Mouse (Mus musculus) megakaryocyte progenitor cell, adult 5-6 weeks (primary cell): ENCODE measurements around the gene Ralgapa1. TPM values are rescaled to one million over a fixed set of nuclear protein-coding genes. Genes with fewer than 3 reads are reported as not detected.
"Not testable (repeated sequence)": the region's sequence is repeated elsewhere in the genome, so short reads cannot be mapped to it uniquely, and the experiment has no call there.

Experiments
- ATAC-seq: replicated peaks from 2 replicates; pipeline ENCODE4 v1.8.0; 2016; ENCODE audit warnings: mild to moderate bottlenecking, moderate TSS enrichment, inconsistent platforms; ENCODE audit not compliant: poor library complexity
- total RNA-seq, 2 experiments: library from RNA; stranded (forward) in 1 of 2; stranded (reverse) in 1 of 2; fragments of 157-497, 149-512 nt in 1 of 2; fragments of 200-1000 nt in 1 of 2; gene quantifications; 2 replicates each; pipeline versions ENCODE4 v1.2.3 to v1.2.4; 2015 to 2017

Ralgapa1 gene
- total RNA-seq, 2 experiments from 2014 or later: 29.3 to 64.8 TPM

GRCm38 (mm10) chr12:55599639-55600502 is 221.1 kb downstream of the Ralgapa1 start:
- ATAC-seq: peak; percentile 94

- no peak for ATAC-seq
Measured at GRCm38 (mm10) chr12:55598887-55599561, 221.9 kb downstream of the Ralgapa1 start, which contains the start of gene Insm2. TSS of gene Insm2 (plus strand) at chr12:55599427.

DNA sequence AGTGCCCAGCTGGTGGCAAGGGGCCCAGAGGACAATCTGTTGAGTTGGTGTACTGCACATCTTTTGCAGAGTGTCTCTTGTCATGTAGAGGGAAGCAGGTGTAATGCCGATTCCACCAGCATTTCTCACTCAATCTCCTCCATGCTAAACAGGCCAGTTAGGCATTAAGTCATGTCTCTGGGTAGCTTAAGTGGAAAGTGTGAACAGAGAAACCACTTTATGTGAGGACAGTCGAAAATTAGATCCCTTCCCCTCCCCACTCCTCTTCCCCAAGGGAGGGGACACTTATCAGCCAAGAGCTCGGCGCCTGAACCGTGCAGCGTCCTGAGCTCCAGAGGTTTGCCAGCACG is 222.5 kb downstream of the Ralgapa1 start:
- ATAC-seq: no peak

- not testable (repeated sequence) for ATAC-seq
Measured at GRCm38 (mm10) chr12:55586936-55587335, 234.0 kb downstream of the Ralgapa1 start.

GRCm38 (mm10) chr12:55573794-55574193 is 247.2 kb downstream of the Ralgapa1 start:
- ATAC-seq: no peak

DNA sequence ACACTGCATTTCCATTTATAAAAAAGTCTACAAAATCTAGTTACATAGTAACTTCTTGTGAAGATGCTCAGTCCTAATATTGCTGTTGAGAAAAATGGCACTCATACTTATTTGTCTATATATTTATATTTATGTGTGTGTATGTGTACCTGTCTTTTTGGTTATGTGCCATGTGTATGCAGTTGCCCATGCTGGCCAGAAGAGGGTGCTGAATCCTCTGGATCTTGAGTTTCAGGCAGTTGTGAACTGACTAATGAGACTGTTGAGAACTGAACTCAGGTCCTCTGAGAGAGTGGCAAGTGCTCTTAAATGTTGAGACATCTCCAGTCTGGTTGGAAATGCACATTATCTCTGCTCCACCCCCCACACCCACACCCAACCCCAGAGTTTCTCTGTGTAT is 247.9 kb downstream of the Ralgapa1 start:
- no peak for ATAC-seq

DNA sequence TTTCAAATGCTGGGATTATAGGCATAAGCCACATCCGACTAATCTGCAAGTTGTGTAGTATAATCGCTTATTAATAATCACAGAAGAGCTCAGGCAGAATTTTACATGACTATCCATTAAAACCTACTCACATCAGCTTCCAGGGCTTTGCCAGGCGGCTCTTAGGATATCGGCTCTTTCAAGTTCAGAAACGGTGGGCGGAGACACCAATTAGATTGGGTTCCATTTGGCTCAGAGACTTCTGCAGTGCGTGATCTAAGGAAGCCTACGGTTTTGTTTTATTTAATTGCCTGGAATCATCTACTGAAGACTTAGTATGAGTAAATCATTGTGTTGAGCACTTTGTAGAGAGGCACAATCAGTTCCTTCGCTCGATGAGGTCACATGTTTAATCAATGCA is 249.3 kb downstream of the Ralgapa1 start:
- ATAC-seq: no peak

- ATAC-seq: no peak
Measured at GRCm38 (mm10) chr12:55571181-55571580, 249.8 kb downstream of the Ralgapa1 start.

GRCm38 (mm10) chr12:55570646-55571045 is 250.3 kb downstream of the Ralgapa1 start:
- no peak for ATAC-seq

DNA sequence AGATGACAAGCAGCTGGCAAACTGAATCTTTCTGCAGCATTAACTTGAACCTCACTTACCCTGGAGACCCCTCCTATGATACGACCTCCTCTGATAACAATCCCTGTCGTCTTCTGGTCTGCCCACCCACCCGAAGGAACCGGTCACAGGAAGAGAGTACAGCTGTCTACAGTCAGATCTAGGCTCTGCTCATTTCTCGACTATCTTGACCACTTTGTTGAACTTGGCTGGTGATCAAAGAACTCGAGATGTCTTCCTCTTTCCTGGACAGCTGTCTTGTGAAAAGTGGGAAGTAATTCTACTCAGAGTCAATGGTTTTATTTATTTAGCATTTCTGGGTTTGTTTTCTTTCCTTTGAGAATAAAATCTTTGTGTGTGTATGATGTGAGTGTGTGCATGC is 251.3 kb downstream of the Ralgapa1 start:
- ATAC-seq: peak; percentile 52

- ATAC-seq: no peak
Measured at GRCm38 (mm10) chr12:55568466-55568865, 252.5 kb downstream of the Ralgapa1 start.

DNA sequence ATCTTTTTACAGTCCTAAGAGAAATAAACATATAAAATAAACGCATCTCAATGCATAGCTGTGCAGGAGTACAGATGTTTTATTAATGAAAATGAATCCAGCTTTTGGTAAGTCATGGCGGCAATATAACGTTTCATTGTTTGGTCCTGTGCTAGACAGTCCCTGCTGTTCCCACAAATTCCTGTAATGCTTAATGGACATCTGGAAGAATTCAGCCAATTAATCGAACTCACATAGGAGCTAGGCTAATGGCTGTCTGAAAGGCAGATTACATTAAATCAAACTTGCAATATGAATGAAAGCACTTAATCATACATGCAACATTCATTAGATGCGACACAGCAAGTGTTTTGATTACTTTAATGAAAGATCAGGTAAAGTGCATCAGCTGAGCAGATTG is 254.1 kb downstream of the Ralgapa1 start:
- ATAC-seq: no peak

DNA sequence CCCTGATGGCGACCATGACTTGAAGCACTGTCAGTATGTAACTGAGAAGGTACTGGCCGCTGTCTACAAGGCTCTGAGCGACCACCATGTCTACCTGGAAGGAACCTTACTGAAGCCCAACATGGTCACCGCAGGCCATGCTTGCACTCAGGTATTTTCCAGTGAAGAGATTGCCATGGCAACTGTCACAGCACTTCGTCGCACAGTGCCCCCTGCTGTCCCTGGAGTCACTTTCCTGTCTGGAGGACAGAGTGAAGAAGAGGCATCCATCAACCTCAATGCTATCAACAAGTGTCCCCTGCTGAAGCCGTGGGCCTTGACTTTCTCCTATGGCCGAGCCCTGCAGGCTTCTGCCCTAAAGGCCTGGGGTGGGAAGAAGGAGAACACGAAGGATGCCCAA is 255.1 kb downstream of the Ralgapa1 start:
- no peak for ATAC-seq

DNA sequence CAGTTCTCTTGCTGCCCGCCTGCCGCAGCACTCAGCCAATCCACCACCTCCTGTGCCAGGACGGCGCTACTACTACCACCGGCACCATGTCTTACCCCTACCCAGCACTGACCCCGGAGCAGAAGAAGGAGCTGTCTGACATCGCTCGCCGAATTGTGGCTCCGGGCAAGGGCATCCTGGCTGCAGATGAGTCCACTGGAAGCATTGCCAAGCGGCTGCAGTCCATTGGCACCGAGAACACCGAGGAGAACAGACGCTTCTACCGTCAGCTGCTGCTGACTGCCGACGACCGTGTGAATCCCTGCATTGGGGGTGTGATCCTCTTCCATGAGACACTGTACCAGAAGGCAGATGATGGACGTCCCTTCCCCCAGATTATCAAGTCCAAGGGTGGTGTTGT is 255.8 kb downstream of the Ralgapa1 start, which contains the start of gene Aldoart2:
Gene Aldoart2, plus strand, starts transcription at position 34 of the 400 bp plus-strand sequence.
- ATAC-seq: no peak

- no peak for ATAC-seq
Measured at GRCm38 (mm10) chr12:55564187-55564963, 256.6 kb downstream of the Ralgapa1 start.

GRCm38 (mm10) chr12:55563742-55564141 is 257.2 kb downstream of the Ralgapa1 start:
- ATAC-seq: no peak

- ATAC-seq: peak; percentile 90
Measured at GRCm38 (mm10) chr12:55560025-55560690, 260.8 kb downstream of the Ralgapa1 start.

DNA sequence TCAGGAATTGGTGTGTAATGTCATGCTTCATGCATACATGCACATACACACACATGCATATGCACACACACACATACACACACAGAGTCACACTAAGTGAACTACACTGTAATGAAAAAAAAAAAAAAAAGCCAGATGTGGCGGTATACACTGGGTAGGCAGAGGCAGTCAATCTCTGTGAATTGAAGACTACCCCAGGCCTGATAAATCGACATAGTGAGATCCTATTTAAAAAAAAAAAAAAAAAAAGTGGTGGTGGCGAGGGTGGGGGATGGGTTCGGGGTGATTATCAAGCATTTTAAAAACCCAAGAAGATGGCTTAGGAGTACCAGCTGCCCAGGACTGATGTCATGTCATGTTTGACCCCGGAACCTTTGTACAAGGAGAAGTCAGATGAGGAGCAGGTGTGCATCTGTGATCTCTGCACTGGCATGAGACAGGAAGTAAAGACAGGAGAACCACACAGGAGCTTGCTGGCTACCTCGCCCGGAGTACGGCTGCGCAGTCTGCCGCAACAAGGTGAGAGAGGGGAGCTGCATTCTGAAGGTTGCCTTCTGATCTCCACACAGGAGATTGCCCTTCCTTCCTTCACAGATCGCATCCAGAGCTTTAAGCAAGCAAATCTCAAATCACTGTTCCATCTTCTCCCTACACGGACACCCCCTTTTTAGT is 261.6 kb downstream of the Ralgapa1 start:
- no peak for ATAC-seq

DNA sequence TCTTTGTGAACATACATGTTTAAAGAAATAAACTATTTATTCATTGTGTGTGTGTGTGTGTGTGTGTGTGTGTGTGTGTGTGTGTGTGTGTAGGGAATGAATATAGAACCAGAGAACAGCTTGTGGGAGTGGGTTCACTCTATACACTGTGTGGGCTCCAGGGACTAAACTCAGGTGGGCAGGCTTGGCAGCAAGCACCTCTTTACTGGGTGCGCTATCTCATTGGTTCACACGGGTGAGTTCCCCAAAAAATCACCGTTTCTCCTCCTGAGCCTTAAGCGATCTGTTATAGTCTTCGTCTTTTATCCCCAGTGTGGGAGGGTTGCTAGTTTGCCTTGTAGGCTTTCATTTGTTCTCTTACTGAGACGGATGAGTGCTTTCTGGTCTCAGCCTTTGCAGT is 263.1 kb downstream of the Ralgapa1 start:
- no peak for ATAC-seq

GRCm38 (mm10) chr12:55554901-55555300 is 266.1 kb downstream of the Ralgapa1 start:
- not testable (repeated sequence) for ATAC-seq
